Mouse (Mus musculus): ENCODE measurements at regions not wholly inside any gene's neighbourhood (a gene's known extent, or its start where the extent isn't known, plus 50 kb on each side); places are given as distances from the start of the nearest gene placed in this dataset.

GRCm38 (mm10) chr4:81178782-81179135 lies 263.9 kb downstream of the Mpdz start:
- TF ChIP-seq POLR2A (IDR thresholded peaks at IDR 0.05; ENCODE audit: borderline replicate concordance, low read depth, low read length) (no peak), CTCF (IDR thresholded peaks at IDR 0.05; ENCODE audit: low read depth, low read length) (peak; percentile 39; the same call in 1 of the 2 replicates)
